Mouse (Mus musculus) liver, adult 2 months (tissue): ENCODE measurements around the gene Ttll13.

ENCODE experiments used
- CTCF ChIP-seq: fragments of 200-500 bp; IDR thresholded peaks from 2 replicates; pipeline ENCODE4 v1.5.1; 2011; ENCODE audit warnings: low read depth, low read length, control low read depth
- POLR2A ChIP-seq: fragments of 200-500 bp; IDR thresholded peaks from 2 replicates; pipeline ENCODE4 v1.6.1; 2011; ENCODE audit warnings: low read length, control low read depth; ENCODE audit not compliant: insufficient read depth; ENCODE audit errors: extremely low read depth

DNA sequence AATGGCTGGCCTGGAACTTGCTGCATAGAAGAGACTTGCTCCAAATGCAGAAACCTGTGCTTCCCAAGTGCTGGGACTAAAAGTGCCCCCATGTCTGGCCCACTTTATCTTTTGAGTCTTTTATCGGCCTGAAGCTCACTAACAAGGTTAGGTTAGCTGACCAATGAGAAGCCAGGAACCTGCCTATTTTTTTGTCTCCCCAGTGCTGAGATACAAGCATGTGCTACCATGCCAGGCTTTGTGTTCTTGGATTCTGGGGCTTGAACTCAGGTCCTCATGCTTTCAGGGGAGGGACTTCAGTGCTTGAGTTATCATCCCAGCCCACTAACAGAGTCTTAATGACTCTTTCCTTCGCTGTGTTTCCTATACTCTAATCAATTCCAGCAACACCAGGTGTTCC lies 11.5 kb downstream of the Ttll13 start:
- no peak for TF ChIP-seq CTCF
- TF ChIP-seq POLR2A, result no peak
